Mouse (Mus musculus): Measurements from ENCODE around the gene Sgsm1. TPM values are rescaled to one million over a fixed set of nuclear protein-coding genes. Genes with fewer than 3 reads are reported as not detected.

The Sgsm1 gene
- polyA plus RNA-seq, 1 experiment from 2014 or later, result 3.2 TPM

GRCm38 (mm10) chr5:113196916-113197794 is 113.4 kb downstream of the Sgsm1 start:
- H3K4me3 ChIP-seq (ENCODE audit: low read depth, low read length), result no peak overlapping the region
- H3K36me3 ChIP-seq (ENCODE audit: control insufficient read depth, insufficient read depth, low read length), result no peaks in the 10 kb centered on the region
- no peak for TF ChIP-seq CTCF (IDR thresholded peaks at IDR 0.05; ENCODE audit: low read depth)
- TF ChIP-seq EP300 (optimal IDR thresholded peaks at IDR 0.05), result no peak
- H3K4me1 ChIP-seq (replicated peaks; ENCODE audit: control insufficient read depth, insufficient read depth), result no peaks in the 10 kb centered on the region
- H3K27me3 ChIP-seq (ENCODE audit: control insufficient read depth, insufficient read depth, low read length), result no peaks in the 10 kb centered on the region
- DNase-seq (ENCODE audit: low spot score) (no peak), ATAC-seq (ENCODE audit: low FRiP score, low TSS enrichment) (no peak)
- WGBS, result 46% methylated on average over 9 of the region's 9 CpGs
- H3K9ac ChIP-seq (ENCODE audit: low read length), result no peak overlapping the region
- no peaks in the 10 kb centered on the region for H3K9me3 ChIP-seq (ENCODE audit: control insufficient read depth, low read length)
- no peak overlapping the region for H3K4me2 ChIP-seq (replicated peaks; ENCODE audit: low read depth)
- no peak overlapping the region; the same call in 1 of the 2 replicates for H3K27ac ChIP-seq (replicated peaks)

- H3K9ac ChIP-seq (ENCODE audit: low read length), result no peak overlapping the region
- 94% methylated on average over 6 of the region's 6 CpGs for WGBS
- no peak for ATAC-seq (ENCODE audit: low FRiP score, low TSS enrichment)
- DNase-seq (ENCODE audit: low spot score), result no peak
- no peaks in the 10 kb centered on the region for H3K4me1 ChIP-seq (replicated peaks; ENCODE audit: control insufficient read depth, insufficient read depth)
- no peaks in the 10 kb centered on the region for H3K27me3 ChIP-seq (ENCODE audit: control insufficient read depth, insufficient read depth, low read length)
- no peak overlapping the region for H3K4me2 ChIP-seq (replicated peaks; ENCODE audit: low read depth)
- H3K9me3 ChIP-seq (ENCODE audit: control insufficient read depth, low read length), result no peaks in the 10 kb centered on the region
- H3K27ac ChIP-seq (replicated peaks), result no peak overlapping the region
- H3K4me3 ChIP-seq (ENCODE audit: low read depth, low read length), result no peak overlapping the region
- H3K36me3 ChIP-seq (ENCODE audit: control insufficient read depth, insufficient read depth, low read length), result no peaks in the 10 kb centered on the region
- no peak for TF ChIP-seq CTCF (IDR thresholded peaks at IDR 0.05; ENCODE audit: low read depth)
- TF ChIP-seq EP300 (optimal IDR thresholded peaks at IDR 0.05), result no peak
Observed at GRCm38 (mm10) chr5:113195907-113196306, 114.7 kb downstream of the Sgsm1 start.

- no peak for TF ChIP-seq CTCF (IDR thresholded peaks at IDR 0.05; ENCODE audit: low read depth)
- TF ChIP-seq EP300 (optimal IDR thresholded peaks at IDR 0.05), result no peak
- no peak overlapping the region for H3K4me3 ChIP-seq (ENCODE audit: low read depth, low read length)
- WGBS, result 71% methylated on average over 12 of the region's 12 CpGs
- H3K9ac ChIP-seq (ENCODE audit: low read length), result no peak overlapping the region
- ATAC-seq (ENCODE audit: low FRiP score, low TSS enrichment) (no peak), DNase-seq (ENCODE audit: low spot score) (no peak)
- no peaks in the 10 kb centered on the region for H3K9me3 ChIP-seq (ENCODE audit: control insufficient read depth, low read length)
- H3K27ac ChIP-seq (replicated peaks), result no peak overlapping the region
- no peaks in the 10 kb centered on the region for H3K4me1 ChIP-seq (replicated peaks; ENCODE audit: control insufficient read depth, insufficient read depth)
- H3K27me3 ChIP-seq (ENCODE audit: control insufficient read depth, insufficient read depth, low read length), result no peaks in the 10 kb centered on the region
- no peaks in the 10 kb centered on the region for H3K36me3 ChIP-seq (ENCODE audit: control insufficient read depth, insufficient read depth, low read length)
- no peak overlapping the region for H3K4me2 ChIP-seq (replicated peaks; ENCODE audit: low read depth)
Observed at GRCm38 (mm10) chr5:113195451-113195850, 115.1 kb downstream of the Sgsm1 start.

- no peak for DNase-seq (ENCODE audit: low spot score)
- Histone ChIP-seq H3K27me3 (ENCODE audit: control insufficient read depth, insufficient read depth, low read length) (no peaks in the 10 kb centered on the region), H3K4me2 (replicated peaks; ENCODE audit: low read depth) (no peak overlapping the region), H3K27ac (replicated peaks) (no peak overlapping the region), H3K36me3 (ENCODE audit: control insufficient read depth, insufficient read depth, low read length) (no peaks in the 10 kb centered on the region), H3K4me3 (ENCODE audit: low read depth, low read length) (no peak overlapping the region), H3K4me1 (replicated peaks; ENCODE audit: control insufficient read depth, insufficient read depth) (no peaks in the 10 kb centered on the region), H3K9me3 (ENCODE audit: control insufficient read depth, low read length) (no peaks in the 10 kb centered on the region), H3K9ac (ENCODE audit: low read length) (no peak overlapping the region)
- ATAC-seq (ENCODE audit: low FRiP score, low TSS enrichment), result no peak
- TF ChIP-seq CTCF (IDR thresholded peaks at IDR 0.05; ENCODE audit: low read depth) (no peak), EP300 (optimal IDR thresholded peaks at IDR 0.05) (no peak)
- WGBS, result 91% methylated on average over 18 of the region's 18 CpGs
Observed at GRCm38 (mm10) chr5:113193762-113194161, 116.8 kb downstream of the Sgsm1 start.

Small RNAs within 50 kb of the gene (microRNA-seq; reads per million reads assigned to microRNA genes)
- gene Mir7229, result not detected
- not detected for gene Mir7230

Other genes with a start within 250 kb of the Sgsm1 start
- gene Crybb2, start 240.7 kb downstream of the Sgsm1 start, polyA plus RNA-seq (2015; fragmentation: Nextera tagmentation; extraction: Ambion mirVana), result not detected in 2 replicates
- gene Crybb3, start 229.2 kb downstream of the Sgsm1 start, polyA plus RNA-seq (2015; fragmentation: Nextera tagmentation; extraction: Ambion mirVana), result 0.52 and 0.64 TPM in 2 replicates
- 5.3 and 6.2 TPM in 2 replicates for gene 2900026A02Rik, start 89.5 kb downstream of the Sgsm1 start, polyA plus RNA-seq (2015; fragmentation: Nextera tagmentation; extraction: Ambion mirVana)
- gene Tmem211, start 83.9 kb downstream of the Sgsm1 start, polyA plus RNA-seq (2015; fragmentation: Nextera tagmentation; extraction: Ambion mirVana), result 0.46 and 0.59 TPM in 2 replicates
- not detected in 2 replicates for gene Aym1, start 46.5 kb upstream of the Sgsm1 start, polyA plus RNA-seq (2015; fragmentation: Nextera tagmentation; extraction: Ambion mirVana)
- 5.2 and 5.7 TPM in 2 replicates for gene Wscd2, start 179.5 kb upstream of the Sgsm1 start, polyA plus RNA-seq (2015; fragmentation: Nextera tagmentation; extraction: Ambion mirVana)

All from stomach, postnatal 0 days (tissue).